Mouse (Mus musculus): ENCODE data around the gene Psmg4. TPM values are rescaled to one million over a fixed set of nuclear protein-coding genes. Genes with fewer than 3 reads are reported as not detected.
A peak's percentile ranks its signal among the peaks of the same experiment; 100 is the strongest.

Psmg4 gene
- polyA plus RNA-seq, 1 experiment from 2014 or later, result 67.4 TPM

GRCm38 (mm10) chr13:34214855-34215254, 52.1 kb downstream of the Psmg4 start:
- no peak overlapping the region for H3K27ac ChIP-seq (ENCODE audit: low read length)
- no peak for ATAC-seq (ENCODE audit: low FRiP score, low TSS enrichment)

GRCm38 (mm10) chr13:34218776-34219175, 56.0 kb downstream of the Psmg4 start:
- Histone ChIP-seq H3K4me3 (ENCODE audit: low read length) (no peak overlapping the region), H3K27me3 (ENCODE audit: insufficient read depth, low read length) (no peaks in the 10 kb centered on the region), H3K9me3 (ENCODE audit: low read length) (no peaks in the 10 kb centered on the region), H3K4me2 (replicated peaks; ENCODE audit: low read depth, low read length) (no peak overlapping the region), H3K4me1 (ENCODE audit: insufficient read depth, low read length) (peaks cover 17% of the 10 kb centered on the region), H3K27ac (ENCODE audit: low read length) (no peak overlapping the region), H3K9ac (replicated peaks; ENCODE audit: low read length) (no peak overlapping the region), H3K36me3 (ENCODE audit: insufficient read depth, low read length) (no peaks in the 10 kb centered on the region)
- ATAC-seq (ENCODE audit: low FRiP score, low TSS enrichment), result no peak
- WGBS, result 87% methylated on average over 3 of the region's 3 CpGs

More at GRCm38 (mm10) chr13:34214855-34215254, 52.1 kb downstream of the Psmg4 start:
- H3K9me3 ChIP-seq (ENCODE audit: low read length), result no peaks in the 10 kb centered on the region
- WGBS, result 79% methylated on average over 3 of the region's 3 CpGs
- peaks cover 16% of the 10 kb centered on the region for H3K4me1 ChIP-seq (ENCODE audit: insufficient read depth, low read length)
- H3K4me3 ChIP-seq (ENCODE audit: low read length), result no peak overlapping the region
- H3K9ac ChIP-seq (replicated peaks; ENCODE audit: low read length), result no peak overlapping the region
- H3K4me2 ChIP-seq (replicated peaks; ENCODE audit: low read depth, low read length), result no peak overlapping the region
- H3K27me3 ChIP-seq (ENCODE audit: insufficient read depth, low read length), result no peaks in the 10 kb centered on the region
- no peaks in the 10 kb centered on the region for H3K36me3 ChIP-seq (ENCODE audit: insufficient read depth, low read length)

- no peak overlapping the region for H3K9ac ChIP-seq (replicated peaks; ENCODE audit: low read length)
These were observed 57.0 kb downstream of the Psmg4 start for GRCm38 (mm10) chr13:34219728-34220127.

GRCm38 (mm10) chr13:34222985-34223384, 60.2 kb downstream of the Psmg4 start:
- Histone ChIP-seq H3K9me3 (ENCODE audit: low read length) (no peaks in the 10 kb centered on the region), H3K4me3 (ENCODE audit: low read length) (no peak overlapping the region), H3K9ac (replicated peaks; ENCODE audit: low read length) (no peak overlapping the region), H3K27ac (ENCODE audit: low read length) (no peak overlapping the region), H3K4me1 (ENCODE audit: insufficient read depth, low read length) (peaks cover 19% of the 10 kb centered on the region), H3K4me2 (replicated peaks; ENCODE audit: low read depth, low read length) (no peak overlapping the region), H3K36me3 (ENCODE audit: insufficient read depth, low read length) (no peaks in the 10 kb centered on the region), H3K27me3 (ENCODE audit: insufficient read depth, low read length) (no peaks in the 10 kb centered on the region)
- 8% methylated on average over 7 of the region's 7 CpGs for WGBS
- peak; percentile 82; the same call in 1 of the 2 replicates for ATAC-seq (ENCODE audit: low FRiP score, low TSS enrichment)

More at GRCm38 (mm10) chr13:34219728-34220127, 57.0 kb downstream of the Psmg4 start:
- Histone ChIP-seq H3K4me1 (ENCODE audit: insufficient read depth, low read length) (peaks cover 14% of the 10 kb centered on the region), H3K27me3 (ENCODE audit: insufficient read depth, low read length) (no peaks in the 10 kb centered on the region), H3K27ac (ENCODE audit: low read length) (no peak overlapping the region), H3K9me3 (ENCODE audit: low read length) (no peaks in the 10 kb centered on the region), H3K36me3 (ENCODE audit: insufficient read depth, low read length) (no peaks in the 10 kb centered on the region), H3K4me2 (replicated peaks; ENCODE audit: low read depth, low read length) (no peak overlapping the region), H3K4me3 (ENCODE audit: low read length) (no peak overlapping the region)
- WGBS, result 47% methylated on average over 3 of the region's 3 CpGs
- no peak for ATAC-seq (ENCODE audit: low FRiP score, low TSS enrichment)

- Histone ChIP-seq H3K4me2 (replicated peaks; ENCODE audit: low read depth, low read length) (no peak overlapping the region), H3K36me3 (ENCODE audit: insufficient read depth, low read length) (no peaks in the 10 kb centered on the region), H3K27me3 (ENCODE audit: insufficient read depth, low read length) (no peaks in the 10 kb centered on the region), H3K9me3 (ENCODE audit: low read length) (no peaks in the 10 kb centered on the region), H3K27ac (ENCODE audit: low read length) (no peak overlapping the region), H3K4me1 (ENCODE audit: insufficient read depth, low read length) (peaks cover 21% of the 10 kb centered on the region), H3K9ac (replicated peaks; ENCODE audit: low read length) (no peak overlapping the region), H3K4me3 (ENCODE audit: low read length) (no peak overlapping the region)
- no peak for ATAC-seq (ENCODE audit: low FRiP score, low TSS enrichment)
- WGBS, result 30% methylated on average over 1 of the region's 1 CpGs
These were observed 64.2 kb downstream of the Psmg4 start for GRCm38 (mm10) chr13:34226940-34227339.

Other genes starting within 250 kb of the Psmg4 start
- 29.6 and 31.0 TPM in 2 replicates for gene Nqo2, start 198.3 kb upstream of the Psmg4 start, polyA plus RNA-seq (2015; fragmentation: Nextera tagmentation; extraction: Ambion mirVana)
- 18.0 and 19.4 TPM in 2 replicates for gene Ripk1, start 160.6 kb upstream of the Psmg4 start, polyA plus RNA-seq (2015; fragmentation: Nextera tagmentation; extraction: Ambion mirVana)
- gene Serpinb6a, start 160.2 kb upstream of the Psmg4 start, polyA plus RNA-seq (2015; fragmentation: Nextera tagmentation; extraction: Ambion mirVana), result 66.7 and 72.8 TPM in 2 replicates
- 83.0 and 95.2 TPM in 2 replicates for gene Bphl, start 125.4 kb upstream of the Psmg4 start, polyA plus RNA-seq (2015; fragmentation: Nextera tagmentation; extraction: Ambion mirVana)
- gene Tubb2a, start 85.0 kb upstream of the Psmg4 start, polyA plus RNA-seq (2015; fragmentation: Nextera tagmentation; extraction: Ambion mirVana), result 143 and 150 TPM in 2 replicates
- gene Tubb2b, start 32.5 kb upstream of the Psmg4 start, polyA plus RNA-seq (2015; fragmentation: Nextera tagmentation; extraction: Ambion mirVana), result 39.7 and 40.4 TPM in 2 replicates
- gene Slc22a23, start 182.2 kb downstream of the Psmg4 start, polyA plus RNA-seq (2015; fragmentation: Nextera tagmentation; extraction: Ambion mirVana), result 2.6 and 3.3 TPM in 2 replicates

Data from kidney, embryonic 16.5 days (tissue).